Mouse (Mus musculus): ENCODE results near the gene Lrrtm3. TPM values are rescaled to one million over a fixed set of nuclear protein-coding genes. Genes with fewer than 3 reads are reported as not detected.

The Lrrtm3 gene
- total RNA-seq, 2 experiments from 2014 or later, result not detected

DNA sequence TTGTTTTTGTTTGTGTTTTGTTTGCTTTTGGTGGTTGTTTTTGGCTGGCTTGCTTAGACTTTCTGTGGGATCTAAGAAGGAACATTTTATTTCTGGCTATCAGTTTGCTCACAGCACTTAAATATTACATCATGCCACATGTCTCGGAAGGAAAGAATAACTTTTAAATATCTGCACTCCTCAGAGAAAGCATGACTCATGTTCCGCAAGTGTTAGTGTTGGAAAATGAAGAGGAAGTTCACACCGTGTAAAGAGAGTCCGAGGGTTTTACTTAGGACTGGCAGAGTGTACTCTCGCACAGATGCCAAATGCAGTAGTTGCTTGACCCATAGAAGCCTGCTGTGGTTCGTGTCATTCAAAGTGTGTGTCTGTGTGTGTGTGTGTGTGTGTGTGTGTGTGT is 40.9 kb downstream of the Lrrtm3 start:
- no peak for ATAC-seq (replicated peaks; ENCODE audit: low FRiP score, poor library complexity, severe bottlenecking)

DNA sequence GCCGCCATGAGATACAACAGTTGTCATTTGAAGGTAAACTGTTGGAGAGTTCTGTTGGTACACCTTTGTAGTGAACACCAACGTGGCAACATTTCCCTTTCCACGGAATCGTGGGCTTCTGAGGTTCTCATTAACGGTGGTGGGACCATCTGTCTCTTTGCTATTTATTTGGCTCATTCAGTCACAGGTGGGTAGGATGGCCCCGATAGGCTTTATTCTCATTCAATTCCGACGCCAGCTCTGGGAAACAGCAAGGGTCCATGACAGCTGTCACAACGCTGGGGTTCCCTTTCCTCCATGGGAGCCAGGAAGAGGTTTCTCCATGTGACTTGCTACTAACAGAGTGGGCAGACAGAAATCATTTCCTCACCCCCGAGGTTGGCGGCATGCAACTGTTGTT is 48.2 kb downstream of the Lrrtm3 start:
- no peak for ATAC-seq (replicated peaks; ENCODE audit: low FRiP score, poor library complexity, severe bottlenecking)

DNA sequence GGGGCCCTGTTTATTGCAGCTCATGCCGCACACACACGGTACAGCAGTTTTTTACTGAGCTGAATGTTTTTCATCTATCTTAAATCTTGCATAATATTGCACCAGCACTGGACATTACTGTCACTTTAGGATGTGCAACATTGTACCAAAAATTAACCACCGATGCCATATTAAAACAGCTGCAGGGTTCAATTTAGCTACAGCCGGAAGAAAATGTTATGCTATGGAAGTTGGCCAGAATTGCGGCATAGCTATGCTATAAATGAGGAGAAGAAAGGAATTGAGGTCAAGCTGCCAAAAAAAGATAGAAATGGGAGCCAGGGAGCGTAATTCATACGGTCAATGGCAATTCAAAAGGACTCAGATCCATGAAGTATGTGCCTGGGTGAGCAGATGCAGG is 48.9 kb downstream of the Lrrtm3 start:
- no peak for ATAC-seq (replicated peaks; ENCODE audit: low FRiP score, poor library complexity, severe bottlenecking)

DNA sequence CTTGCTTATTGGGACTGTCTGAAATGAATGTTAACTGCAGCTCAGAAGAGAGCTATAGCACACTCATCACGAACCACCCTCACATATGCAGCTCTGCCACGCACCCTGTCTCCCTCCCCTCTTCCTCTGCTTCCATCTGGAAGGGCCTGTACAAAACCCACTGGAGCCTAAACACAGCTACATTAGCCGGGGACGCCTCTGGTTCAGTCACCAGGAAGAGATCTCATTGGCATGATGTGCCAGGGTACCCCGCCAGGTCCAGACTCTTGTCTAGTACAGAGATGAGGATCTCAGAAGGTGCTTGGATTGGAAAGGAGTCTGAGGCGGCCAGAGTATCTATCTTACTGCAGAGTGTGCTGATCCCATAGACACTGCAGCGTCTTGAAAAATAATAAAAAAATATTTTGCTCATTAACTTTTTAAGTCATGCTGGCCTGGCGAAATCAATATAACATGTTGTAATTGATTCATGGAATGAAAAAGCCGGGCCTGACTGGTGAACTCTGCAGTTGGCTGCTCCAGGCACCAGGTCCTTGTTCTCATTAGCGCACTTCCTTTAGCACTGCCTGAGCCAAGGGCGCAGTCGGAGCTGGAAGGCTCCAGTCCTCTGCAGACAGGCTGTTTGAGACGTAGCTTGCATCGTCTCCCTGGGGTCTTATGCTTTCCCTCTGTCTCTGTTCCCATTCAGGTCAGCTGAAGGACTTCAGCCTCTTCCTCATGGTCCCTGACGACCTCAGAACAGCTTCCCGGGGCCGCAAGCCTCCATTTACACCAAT is 50.1 kb downstream of the Lrrtm3 start:
- no peak for ATAC-seq (replicated peaks; ENCODE audit: low FRiP score, poor library complexity, severe bottlenecking)

DNA sequence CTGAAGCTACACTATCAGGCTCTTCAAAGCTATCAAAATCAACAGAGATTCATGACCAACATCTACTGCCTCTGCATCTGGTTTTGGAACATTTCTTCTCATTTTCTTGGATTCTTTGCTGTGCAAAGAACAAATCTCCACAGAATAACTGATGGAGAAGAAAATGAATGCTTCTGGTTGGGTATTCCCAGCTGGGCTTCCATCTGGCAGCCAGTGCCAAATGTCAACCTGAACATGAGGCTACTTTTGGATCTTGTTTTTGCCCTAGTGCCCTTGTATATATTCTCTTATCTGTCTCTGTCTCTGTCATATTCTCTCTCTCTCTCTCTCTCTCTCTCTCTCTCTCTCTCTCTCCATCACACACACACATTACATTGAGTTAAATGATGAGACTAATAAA is 59.2 kb downstream of the Lrrtm3 start:
- no peak for ATAC-seq (replicated peaks; ENCODE audit: low FRiP score, poor library complexity, severe bottlenecking)

DNA sequence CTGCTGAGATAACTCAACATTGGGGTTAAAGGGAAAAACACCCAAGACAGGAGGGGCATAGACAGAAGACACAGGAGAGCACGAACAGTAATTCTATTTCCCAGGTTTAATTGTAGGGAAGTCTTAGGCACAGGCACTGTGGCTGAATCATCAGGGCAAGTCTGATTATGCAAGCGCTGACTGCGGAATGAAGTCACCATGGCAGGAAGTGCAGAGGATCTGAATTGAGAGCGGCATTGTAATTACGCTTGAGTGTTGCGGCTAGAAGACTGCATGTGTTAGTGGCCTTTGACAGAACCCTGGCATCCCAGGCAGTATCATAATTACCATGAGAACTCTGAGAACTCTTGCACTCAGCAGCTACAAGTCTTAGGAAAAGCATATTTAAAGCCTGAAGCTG is 66.7 kb downstream of the Lrrtm3 start:
- ATAC-seq (replicated peaks; ENCODE audit: low FRiP score, poor library complexity, severe bottlenecking), result no peak

DNA sequence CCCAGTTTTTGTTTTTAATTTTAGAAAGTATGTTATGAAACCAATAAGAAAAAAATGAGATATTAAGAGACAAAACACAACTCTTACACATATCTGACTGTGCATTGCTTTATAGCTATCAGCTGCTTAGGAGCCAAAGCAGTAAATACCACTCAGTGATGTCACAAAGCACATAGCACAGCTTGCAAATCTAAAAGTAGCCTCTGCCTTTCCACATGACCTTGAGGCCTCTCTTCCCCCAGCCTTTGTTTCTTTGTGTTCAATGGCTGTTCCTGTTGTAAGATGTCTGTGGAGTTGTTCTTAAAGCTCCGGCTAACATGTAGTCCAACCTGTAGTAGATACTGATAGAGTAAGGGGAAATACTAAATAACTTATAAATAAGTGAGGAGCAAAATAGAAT is 69.7 kb downstream of the Lrrtm3 start:
- ATAC-seq (replicated peaks; ENCODE audit: low FRiP score, poor library complexity, severe bottlenecking), result no peak

DNA sequence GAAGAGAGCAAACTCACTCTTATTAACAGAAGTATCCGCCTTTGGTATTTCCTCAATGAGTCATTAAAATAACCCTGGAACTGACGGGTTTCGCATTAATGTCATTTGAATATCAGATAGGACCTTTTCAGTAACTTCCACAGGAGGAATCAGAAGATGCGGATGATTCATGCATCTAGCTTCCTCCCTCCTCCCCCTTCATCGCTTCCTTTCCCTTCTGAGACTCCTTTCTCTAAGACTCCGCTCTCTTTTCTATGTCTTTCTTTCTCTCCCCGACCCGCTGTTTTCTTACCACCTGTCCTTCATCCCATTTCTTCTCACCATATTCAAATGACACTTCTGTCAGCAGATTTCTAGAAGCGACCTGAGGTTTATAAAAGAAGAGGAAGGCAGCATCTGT is 88.1 kb downstream of the Lrrtm3 start:
- ATAC-seq (replicated peaks; ENCODE audit: low FRiP score, poor library complexity, severe bottlenecking), result no peak

DNA sequence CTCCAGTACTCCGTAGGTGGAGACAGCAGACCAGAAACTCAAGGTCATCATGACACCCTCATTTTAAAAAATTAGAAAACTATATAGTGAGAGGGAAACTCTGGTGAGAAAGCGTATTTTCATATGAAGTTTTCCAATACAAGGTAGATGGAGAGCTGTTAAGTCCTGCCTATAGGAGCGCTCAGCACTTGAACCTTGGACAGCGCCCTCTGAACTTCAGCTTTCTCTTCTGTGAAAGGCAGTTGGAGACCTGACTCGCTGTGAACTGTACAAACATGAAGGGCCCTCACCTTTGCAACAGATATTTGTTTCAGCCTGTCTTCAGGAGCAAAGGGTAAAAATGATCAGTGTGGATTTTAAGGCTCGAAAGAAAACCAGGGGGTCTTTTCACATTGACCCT is 88.5 kb downstream of the Lrrtm3 start:
- no peak for ATAC-seq (replicated peaks; ENCODE audit: low FRiP score, poor library complexity, severe bottlenecking)

DNA sequence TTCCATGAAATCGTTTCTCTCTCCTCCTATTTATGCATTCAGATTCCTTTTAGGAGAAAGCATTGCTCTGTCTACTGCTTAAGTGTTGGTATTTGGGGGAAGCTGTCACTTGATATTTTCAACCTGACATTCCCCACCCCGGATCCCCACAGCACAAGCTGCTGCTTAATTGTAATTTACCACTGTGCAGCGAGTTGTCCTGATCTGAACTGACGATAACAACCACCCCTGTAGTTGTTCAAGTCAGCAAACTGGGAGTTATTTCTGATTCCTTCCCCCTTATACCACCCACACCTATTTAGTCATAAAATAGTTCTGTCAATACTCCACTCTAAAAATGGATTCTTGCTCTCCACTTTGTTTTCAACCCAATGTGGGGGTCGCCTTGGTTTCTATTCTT is 95.8 kb downstream of the Lrrtm3 start:
- no peak for ATAC-seq (replicated peaks; ENCODE audit: low FRiP score, poor library complexity, severe bottlenecking)

DNA sequence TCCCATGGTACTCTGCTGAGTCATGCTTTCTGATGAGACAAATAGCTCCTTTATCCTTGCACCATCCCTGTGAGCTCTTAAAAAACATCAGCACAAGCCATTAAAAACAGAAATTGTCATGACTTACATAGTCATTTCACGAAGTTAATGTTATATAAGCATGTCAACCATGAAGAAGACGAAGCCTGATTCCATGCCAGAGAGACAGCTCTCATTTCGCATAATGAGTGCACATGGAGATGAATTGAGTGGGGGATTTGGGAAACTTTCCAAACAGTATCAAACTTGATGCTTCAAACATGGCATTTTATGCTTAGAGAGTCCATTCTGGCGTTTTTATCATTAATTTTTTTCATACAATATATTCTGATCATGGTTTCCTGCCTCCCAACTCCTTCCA is 104.5 kb downstream of the Lrrtm3 start:
- no peak for ATAC-seq (replicated peaks; ENCODE audit: low FRiP score, poor library complexity, severe bottlenecking)

DNA sequence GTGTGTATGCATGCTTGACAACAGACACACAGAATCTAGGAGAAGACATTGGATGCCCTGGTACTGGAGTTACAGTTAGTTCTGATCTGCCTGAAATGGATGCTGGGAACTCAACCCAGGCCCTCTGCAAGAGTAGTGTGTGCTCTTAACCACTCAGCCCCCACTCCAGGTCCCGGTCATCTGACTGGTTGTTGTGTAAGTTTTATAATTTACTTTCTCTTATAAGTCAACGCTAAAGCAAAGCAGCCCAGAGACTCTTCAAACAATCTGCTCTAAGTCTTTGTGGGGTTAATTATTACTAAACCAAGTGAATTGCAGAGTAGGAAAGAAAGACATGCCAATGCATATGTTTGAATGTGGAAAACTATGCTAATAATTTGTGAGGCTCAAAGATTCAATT is 110.7 kb downstream of the Lrrtm3 start:
- ATAC-seq (replicated peaks; ENCODE audit: low FRiP score, poor library complexity, severe bottlenecking), result no peak

DNA sequence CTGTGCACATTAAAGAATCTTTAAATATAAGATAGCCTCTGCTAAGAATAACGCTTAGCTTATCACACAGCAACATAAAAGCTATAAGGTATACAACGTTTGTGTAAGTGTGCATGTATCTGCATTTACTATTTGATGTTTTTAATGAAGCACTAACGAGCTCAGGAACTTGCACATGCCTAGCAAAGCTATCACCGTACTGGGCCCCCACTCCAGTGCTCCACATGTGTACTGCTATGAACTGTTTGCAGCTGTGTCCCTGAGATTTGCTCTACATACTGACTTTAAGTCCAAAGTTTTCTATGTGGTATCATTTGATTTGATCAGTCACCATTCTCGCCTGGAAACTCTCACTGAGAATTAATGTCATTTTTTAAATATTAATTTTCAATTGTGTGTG is 111.1 kb downstream of the Lrrtm3 start:
- ATAC-seq (replicated peaks; ENCODE audit: low FRiP score, poor library complexity, severe bottlenecking), result no peak

DNA sequence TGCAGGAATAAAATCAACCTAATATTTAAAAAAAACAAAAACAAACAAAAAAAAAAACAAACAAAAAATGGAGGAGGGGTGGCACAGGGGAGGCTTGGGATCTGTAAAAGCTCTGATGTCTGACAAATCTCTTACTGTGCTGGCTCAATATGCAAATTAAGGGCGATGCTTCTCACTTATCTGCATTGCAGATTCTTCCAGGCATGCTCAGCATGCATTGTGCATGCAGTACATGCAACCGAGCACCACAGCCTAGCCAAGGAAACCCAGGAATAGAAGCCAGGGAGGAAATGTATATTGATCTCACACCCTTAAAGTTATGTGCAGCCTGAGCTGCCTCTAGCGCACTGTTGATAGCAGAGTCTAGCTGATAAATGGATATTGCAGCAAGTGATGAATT is 111.5 kb downstream of the Lrrtm3 start:
- no peak for ATAC-seq (replicated peaks; ENCODE audit: low FRiP score, poor library complexity, severe bottlenecking)

DNA sequence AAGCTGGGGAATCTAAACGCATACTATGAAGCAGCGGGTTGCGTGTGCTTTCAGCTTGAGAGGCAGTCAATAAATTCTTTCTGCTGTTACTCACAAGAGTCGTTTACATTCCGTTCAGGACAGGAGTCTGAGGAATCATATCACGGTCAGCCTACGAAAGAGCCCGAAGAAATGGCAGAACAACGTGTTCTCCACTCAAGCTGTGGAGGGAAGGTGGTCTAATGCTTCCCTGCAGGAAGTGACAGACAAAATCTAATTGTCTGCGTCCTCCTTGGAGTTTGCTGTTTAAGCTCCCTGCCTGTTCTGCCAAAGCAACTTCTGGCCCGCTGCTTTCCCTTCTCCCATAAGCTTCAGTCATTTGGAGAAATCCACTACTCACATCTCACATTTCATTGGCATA is 112.0 kb downstream of the Lrrtm3 start:
- ATAC-seq (replicated peaks; ENCODE audit: low FRiP score, poor library complexity, severe bottlenecking), result no peak

DNA sequence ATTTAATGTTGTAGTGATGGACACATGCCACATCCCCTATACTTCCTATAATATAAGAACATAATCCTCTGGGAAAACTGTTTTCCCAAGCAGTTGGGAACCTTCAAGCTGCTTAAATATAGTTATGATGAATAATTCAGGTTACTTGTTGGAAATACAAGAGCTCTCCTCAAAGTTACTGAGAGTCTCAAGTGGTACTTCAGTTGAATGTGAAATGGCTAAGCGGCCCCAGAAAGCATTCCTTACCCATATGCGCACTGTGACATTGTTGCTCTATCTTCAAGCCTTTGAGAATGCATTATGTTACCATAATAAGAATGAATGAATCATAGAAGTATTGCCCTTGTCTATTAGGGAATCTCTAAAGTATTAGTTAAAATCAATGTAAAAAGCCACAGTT is 117.8 kb downstream of the Lrrtm3 start:
- ATAC-seq (replicated peaks; ENCODE audit: low FRiP score, poor library complexity, severe bottlenecking), result no peak

DNA sequence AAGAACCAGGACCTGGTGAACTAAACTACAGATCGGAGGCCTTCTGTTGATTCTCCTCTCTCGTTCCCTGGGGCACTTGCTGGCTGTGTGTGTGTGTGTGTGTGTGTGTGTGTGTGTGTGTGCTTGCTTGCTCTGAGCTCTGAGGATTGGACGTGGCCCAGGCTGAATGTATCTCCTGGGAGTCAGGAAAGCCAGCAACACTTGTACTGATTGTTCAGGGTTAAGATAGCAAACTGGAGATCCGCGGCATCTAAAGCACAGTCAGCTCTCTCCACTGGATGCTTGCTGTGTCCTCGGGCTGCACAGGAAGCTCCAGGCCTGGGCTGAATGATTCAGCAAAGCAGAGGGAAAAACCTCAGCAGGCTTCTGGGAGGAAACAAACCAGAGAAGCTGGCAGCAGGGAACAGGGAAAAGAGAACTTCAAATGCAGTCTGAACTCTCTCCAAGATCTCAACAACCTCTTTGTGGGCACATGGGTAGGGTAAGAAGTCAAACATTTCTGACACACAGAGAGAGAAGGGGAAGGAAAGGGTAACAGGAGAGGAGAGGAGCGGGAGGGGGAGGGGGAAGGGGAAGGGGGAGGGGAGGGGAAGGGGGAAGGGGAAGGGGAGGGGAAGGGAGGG is 135.7 kb downstream of the Lrrtm3 start:
- no peak for ATAC-seq (replicated peaks; ENCODE audit: low FRiP score, poor library complexity, severe bottlenecking)

DNA sequence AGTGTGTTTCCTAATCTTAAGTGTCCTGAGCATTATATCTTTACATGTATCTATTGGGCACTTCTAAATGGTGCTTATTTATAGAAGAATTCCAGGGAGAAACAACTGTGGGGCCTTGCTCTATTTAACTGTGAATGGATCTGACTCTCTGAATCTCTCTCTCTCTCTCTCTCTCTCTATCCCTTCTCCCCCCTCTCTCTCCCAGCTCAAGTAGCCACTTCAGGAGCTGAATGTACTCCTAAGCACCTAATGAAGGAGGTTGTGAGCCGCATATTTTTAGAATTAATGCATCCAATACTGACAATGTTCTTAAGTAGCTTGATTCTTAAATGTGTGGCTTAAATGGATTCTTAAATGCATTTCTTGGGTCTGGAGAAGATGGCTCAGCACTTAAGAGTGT is 138.6 kb downstream of the Lrrtm3 start:
- ATAC-seq (replicated peaks; ENCODE audit: low FRiP score, poor library complexity, severe bottlenecking), result no peak

DNA sequence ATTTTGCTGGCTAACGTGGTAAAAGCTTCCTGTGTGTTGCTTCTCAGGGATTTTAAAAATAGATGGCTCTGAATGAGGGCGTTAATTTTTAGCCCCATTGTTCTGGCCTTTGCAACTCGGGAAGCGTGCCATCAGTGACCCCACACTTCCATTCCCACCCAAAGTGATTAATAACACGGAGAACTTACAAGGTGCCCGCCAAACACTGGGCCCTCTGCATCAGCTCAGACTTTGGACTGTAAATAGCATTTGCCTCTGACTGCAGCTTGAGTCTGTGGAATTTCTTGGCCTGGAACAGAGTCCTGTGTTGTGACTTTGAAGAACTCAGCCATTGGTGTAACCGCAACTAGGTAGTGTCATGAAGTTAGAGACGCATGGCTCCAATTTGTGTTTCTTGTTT is 139.2 kb downstream of the Lrrtm3 start:
- ATAC-seq (replicated peaks; ENCODE audit: low FRiP score, poor library complexity, severe bottlenecking), result no peak

DNA sequence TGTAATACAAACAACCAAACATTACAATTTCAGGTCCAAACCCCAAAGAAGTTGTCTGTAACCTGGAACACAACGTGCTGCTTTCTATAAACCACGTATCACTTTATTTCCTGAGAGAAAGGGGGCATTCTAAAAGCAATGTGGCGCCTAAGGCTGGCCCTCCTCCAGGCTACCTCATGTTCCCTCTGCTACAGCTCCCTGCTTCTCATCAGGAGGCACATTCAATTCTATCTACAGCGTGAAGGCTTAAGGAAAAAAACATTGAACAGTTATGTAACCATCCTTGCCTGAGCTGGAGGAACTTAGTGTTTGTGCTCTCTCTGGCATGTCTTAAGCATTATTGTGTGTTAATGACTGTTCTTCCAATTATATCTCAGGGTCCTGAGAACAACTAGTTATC is 142.8 kb downstream of the Lrrtm3 start:
- no peak for ATAC-seq (replicated peaks; ENCODE audit: low FRiP score, poor library complexity, severe bottlenecking)

DNA sequence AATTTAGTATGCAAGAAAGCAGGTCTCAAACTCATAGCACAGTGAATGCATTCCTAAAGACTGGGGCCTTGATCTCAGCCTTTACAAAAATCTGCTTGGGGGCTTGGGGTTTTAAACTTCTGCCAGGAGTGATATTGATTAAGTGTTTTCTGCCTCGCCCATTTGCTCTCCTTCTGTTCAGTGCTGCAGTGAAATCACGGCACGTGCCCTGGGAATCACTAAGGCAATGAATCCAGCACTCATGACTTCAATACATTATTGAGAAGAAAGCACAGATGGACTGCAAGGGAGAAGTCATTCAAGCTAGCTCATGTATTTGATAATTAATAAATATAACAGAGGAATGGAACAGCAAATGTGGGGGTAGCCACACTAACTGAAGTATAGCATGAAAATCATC is 144.5 kb downstream of the Lrrtm3 start:
- no peak for ATAC-seq (replicated peaks; ENCODE audit: low FRiP score, poor library complexity, severe bottlenecking)

DNA sequence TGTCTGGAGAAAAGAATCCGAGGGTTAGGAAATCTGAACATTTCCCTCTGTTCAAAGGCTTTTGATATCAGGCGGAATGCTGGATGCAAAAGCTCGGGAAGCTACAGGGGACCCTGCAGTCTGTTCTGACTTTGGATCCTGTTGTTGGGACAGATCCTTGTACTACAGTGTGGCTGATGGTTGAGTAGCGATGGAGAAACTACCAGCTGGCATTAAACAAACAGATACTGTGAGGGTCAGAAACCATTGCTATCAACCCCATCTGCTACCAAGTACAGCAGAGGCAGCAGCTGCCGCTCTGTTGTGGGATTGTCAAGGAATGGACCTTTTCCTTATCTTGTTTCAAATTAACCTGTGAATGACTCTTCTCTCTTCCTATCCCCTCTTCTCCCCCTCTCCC is 156.1 kb downstream of the Lrrtm3 start:
- no peak for ATAC-seq (replicated peaks; ENCODE audit: low FRiP score, poor library complexity, severe bottlenecking)

All from erythroid progenitor cell, adult 5-6 weeks (primary cell).